Mouse (Mus musculus) liver, embryonic 14.5 days (tissue): ENCODE results near the gene Serpinf2.

Experiments
- CTCF ChIP-seq: IDR thresholded peaks from 2 replicates; pipeline ENCODE4 v1.5.1; 2016; ENCODE audit warnings: antibody characterized with exemption, low read depth, control low read depth
- EP300 ChIP-seq: IDR thresholded peaks from 2 replicates; pipeline ENCODE4 v1.6.1; 2016; ENCODE audit warnings: antibody characterized with exemption, low read depth

- TF ChIP-seq EP300 (no peak), CTCF (no peak)
Measured at GRCm38 (mm10) chr11:75463624-75464023, 24.2 kb upstream of the Serpinf2 start.
